Mouse (Mus musculus) kidney, adult 2 months (tissue): Measurements from ENCODE around the gene Gpd2. TPM values are rescaled to one million over a fixed set of nuclear protein-coding genes. Genes with fewer than 3 reads are reported as not detected.

Source experiments
- DNase-seq: peaks from one replicate; pipeline ENCODE4 v3.0.0; 2021
- H3K27ac ChIP-seq: fragments of 200-500 bp; 2 replicates; pipeline ENCODE4 v1.5.1; 2012; ENCODE audit warnings: low read depth, low read length, control low read depth, inconsistent platforms; ENCODE audit not compliant: insufficient read depth
- H3K27me3 ChIP-seq: fragments of 200-500 bp; replicated peaks from 2 replicates; pipeline ENCODE4 v1.6.1; 2012; ENCODE audit warnings: mild to moderate bottlenecking, moderate library complexity, low read length, inconsistent platforms; ENCODE audit not compliant: control insufficient read depth, insufficient read depth
- H3K36me3 ChIP-seq: fragments of 200-500 bp; 2 replicates; pipeline ENCODE4 v1.6.1; 2012; ENCODE audit warnings: mild to moderate bottlenecking, moderate library complexity, low read length, inconsistent platforms; ENCODE audit not compliant: control insufficient read depth, insufficient read depth
- H3K4me1 ChIP-seq: fragments of 200-500 bp; 2 replicates; pipeline ENCODE4 v1.6.1; 2011; ENCODE audit warnings: low read length; ENCODE audit not compliant: control insufficient read depth, insufficient read depth
- H3K4me3 ChIP-seq: fragments of 200-500 bp; 2 replicates; pipeline ENCODE4 v1.5.1; 2011; ENCODE audit warnings: mild to moderate bottlenecking, low read depth, low read length, control low read depth; ENCODE audit not compliant: insufficient read depth
- CTCF ChIP-seq: fragments of 200-500 bp; conservative IDR thresholded peaks from 2 replicates; pipeline ENCODE4 v1.5.1; 2011; ENCODE audit warnings: low read depth, mild to moderate bottlenecking, control low read depth, low read length, moderate library complexity, mixed read lengths; ENCODE audit not compliant: insufficient read depth, insufficient read length
- POLR2A ChIP-seq: fragments of 200-500 bp; IDR thresholded peaks from one replicate; pipeline ENCODE4 v1.6.1; 2011; ENCODE audit warnings: low read depth, low read length, control low read depth
- WGBS: fragments of 180-500 bp; shearing (Covaris S2); methylation state at CpG from one replicate; pipeline ENCODE4 v1.1.7; 2018; 5-methylcytosine and 5-hydroxymethylcytosine counted together
- polyA plus RNA-seq: library from polyadenylated mRNA; depleted of rRNA; stranded (reverse); fragments of >200 nt; gene quantifications from 2 replicates; pipeline ENCODE4 v1.2.3, GENCODE M21; 2012

The Gpd2 gene
- polyA plus RNA-seq, 1 experiment, result 17.2 TPM

DNA sequence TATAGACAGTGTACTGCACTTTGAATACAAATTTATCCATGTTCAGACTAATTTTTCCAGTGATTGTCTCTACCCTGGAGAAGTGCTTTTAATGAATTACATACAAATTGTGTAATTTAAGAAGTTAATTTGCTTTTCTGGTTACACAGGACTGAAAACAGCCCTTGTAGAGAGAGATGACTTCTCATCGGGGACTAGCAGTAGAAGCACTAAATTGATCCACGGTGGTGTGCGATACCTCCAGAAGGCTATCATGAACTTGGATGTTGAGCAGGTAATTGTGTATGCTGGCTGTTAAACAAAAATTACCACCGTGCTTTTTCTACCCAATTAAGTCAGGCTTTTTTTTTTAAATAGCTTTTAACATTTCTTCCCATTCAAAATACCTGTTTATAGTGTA, 66.8 kb downstream of the Gpd2 start:
- H3K4me1 ChIP-seq, result no peaks in the 10 kb centered on the region
- no peaks in the 10 kb centered on the region for H3K27me3 ChIP-seq
- no peak overlapping the region for H3K27ac ChIP-seq
- WGBS, result 84% methylated on average over 4 of the region's 4 CpGs
- H3K36me3 ChIP-seq, result peaks cover 7% of the 10 kb centered on the region
- H3K4me3 ChIP-seq, result no peak overlapping the region
- TF ChIP-seq POLR2A (no peak), CTCF (no peak)
- no peak for DNase-seq

- Histone ChIP-seq H3K4me1 (no peaks in the 10 kb centered on the region), H3K27me3 (no peaks in the 10 kb centered on the region), H3K4me3 (no peak overlapping the region), H3K36me3 (peaks cover 1% of the 10 kb centered on the region; the same call in 1 of the 2 replicates), H3K27ac (no peak overlapping the region)
- TF ChIP-seq CTCF, result no peak
- TF ChIP-seq POLR2A, result no peak
- no peak for DNase-seq
- WGBS, result 80% methylated on average over 7 of the region's 7 CpGs
These were observed 74.9 kb downstream of the Gpd2 start for GRCm38 (mm10) chr2:57312268-57312797.

DNA sequence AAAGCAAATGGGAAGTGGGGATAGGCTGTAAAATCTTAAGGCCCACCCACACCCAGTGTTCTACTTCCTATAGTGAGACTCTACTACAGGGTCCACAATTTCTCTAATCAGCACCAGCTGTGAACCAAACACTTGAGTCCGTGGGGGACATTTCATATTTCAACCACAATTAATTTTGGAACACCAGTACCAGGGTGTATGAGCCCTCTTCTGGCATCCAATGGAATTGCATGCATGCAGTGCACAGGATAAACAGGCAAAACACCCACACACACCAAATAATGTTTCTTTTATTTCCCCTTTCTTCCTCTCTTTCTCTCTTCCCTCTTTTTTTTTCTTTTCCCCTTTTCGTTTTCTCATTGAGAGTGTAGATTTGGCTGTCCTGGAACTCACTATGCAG, 78.6 kb downstream of the Gpd2 start:
- peak; percentile 57 for DNase-seq
- Histone ChIP-seq H3K4me1 (no peaks in the 10 kb centered on the region), H3K36me3 (no peaks in the 10 kb centered on the region), H3K27me3 (no peaks in the 10 kb centered on the region), H3K4me3 (no peak overlapping the region), H3K27ac (no peak overlapping the region)
- 53% methylated on average over 2 of the region's 2 CpGs for WGBS
- TF ChIP-seq POLR2A, result no peak
- peak; percentile 53 for TF ChIP-seq CTCF

DNA sequence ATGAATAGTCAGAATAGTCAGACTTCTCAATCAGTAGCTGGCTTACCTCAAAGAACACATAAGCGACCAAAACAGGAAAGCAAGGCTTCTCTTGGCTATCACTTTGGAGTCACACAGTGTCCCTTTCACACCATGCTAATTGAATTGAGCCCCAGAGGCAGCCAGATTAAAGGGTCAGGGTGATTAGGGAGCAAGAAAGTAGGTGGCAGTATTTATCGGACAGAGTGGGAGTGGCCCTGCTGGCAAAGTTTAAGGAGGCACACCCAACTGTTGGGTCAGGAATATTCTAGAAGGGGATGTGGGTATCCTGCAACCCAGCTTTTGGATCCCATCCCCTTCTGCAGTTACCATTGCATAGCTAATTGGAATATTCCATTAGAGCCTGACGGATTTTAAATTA, 80.9 kb downstream of the Gpd2 start:
- Histone ChIP-seq H3K27me3 (no peaks in the 10 kb centered on the region), H3K27ac (no peak overlapping the region), H3K36me3 (no peaks in the 10 kb centered on the region), H3K4me1 (no peaks in the 10 kb centered on the region), H3K4me3 (no peak overlapping the region)
- no peak for DNase-seq
- 67% methylated on average over 3 of the region's 3 CpGs for WGBS
- TF ChIP-seq CTCF, result no peak

DNA sequence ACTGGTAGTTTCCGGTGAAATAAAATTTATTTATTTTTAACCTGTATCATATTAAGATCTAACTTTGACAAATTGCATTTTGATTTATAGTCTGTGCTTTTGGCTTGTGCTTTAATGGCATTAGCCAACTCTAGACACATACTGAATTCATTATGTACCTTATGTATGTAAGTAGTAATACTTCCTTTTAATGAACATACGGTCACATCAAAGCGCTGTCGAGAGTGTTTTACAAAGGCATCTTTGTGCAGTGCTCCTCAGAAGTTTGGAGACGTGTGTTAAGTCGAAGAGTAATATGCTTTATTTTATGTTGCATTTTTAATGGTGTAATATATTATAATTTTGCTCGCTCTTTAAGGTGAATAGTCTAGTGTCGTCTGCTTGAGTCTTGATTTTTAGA, 88.7 kb downstream of the Gpd2 start:
- no peaks in the 10 kb centered on the region for H3K27me3 ChIP-seq
- no peaks in the 10 kb centered on the region for H3K4me1 ChIP-seq
- no peak overlapping the region for H3K4me3 ChIP-seq
- H3K27ac ChIP-seq, result no peak overlapping the region
- WGBS, result 86% methylated on average over 8 of the region's 8 CpGs
- no peak for DNase-seq
- TF ChIP-seq CTCF (no peak), POLR2A (no peak)
- no peaks in the 10 kb centered on the region for H3K36me3 ChIP-seq

DNA sequence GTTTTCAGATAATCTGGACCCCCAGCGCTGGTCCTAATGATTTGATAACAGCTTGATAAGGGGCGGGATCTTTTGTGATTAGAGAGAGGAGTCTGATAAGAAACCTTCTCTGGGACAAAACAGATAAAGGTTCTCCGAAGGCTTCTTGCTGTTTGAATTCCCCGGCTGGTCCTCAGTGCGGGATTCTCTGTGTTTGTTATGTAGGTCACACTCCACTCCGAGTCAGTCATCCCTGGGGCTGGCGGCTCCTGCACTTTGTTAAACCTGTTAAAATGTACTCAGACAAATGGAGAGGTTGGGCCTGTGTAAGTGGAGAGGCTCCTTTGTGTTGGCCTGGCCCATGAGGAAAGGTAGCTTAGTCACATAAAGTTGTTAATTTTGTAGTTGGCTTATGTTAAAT, 91.9 kb downstream of the Gpd2 start:
- Histone ChIP-seq H3K36me3 (no peaks in the 10 kb centered on the region), H3K27me3 (no peaks in the 10 kb centered on the region), H3K27ac (no peak overlapping the region), H3K4me1 (no peaks in the 10 kb centered on the region), H3K4me3 (no peak overlapping the region)
- 85% methylated on average over 7 of the region's 7 CpGs for WGBS
- no peak for DNase-seq
- no peak for TF ChIP-seq CTCF

GRCm38 (mm10) chr2:57330812-57331211, 93.4 kb downstream of the Gpd2 start:
- Histone ChIP-seq H3K27me3 (no peaks in the 10 kb centered on the region), H3K4me1 (no peaks in the 10 kb centered on the region), H3K36me3 (no peaks in the 10 kb centered on the region), H3K27ac (no peak overlapping the region), H3K4me3 (no peak overlapping the region)
- no peak for DNase-seq
- WGBS, result 54% methylated on average over 3 of the region's 3 CpGs
- TF ChIP-seq CTCF, result no peak
- TF ChIP-seq POLR2A, result no peak

- no peak for TF ChIP-seq CTCF
- no peak for TF ChIP-seq POLR2A
- Histone ChIP-seq H3K27ac (no peak overlapping the region), H3K27me3 (no peaks in the 10 kb centered on the region), H3K36me3 (no peaks in the 10 kb centered on the region), H3K4me3 (no peak overlapping the region), H3K4me1 (no peaks in the 10 kb centered on the region)
- DNase-seq, result no peak
- WGBS, result 79% methylated on average over 8 of the region's 8 CpGs
These were observed 93.8 kb downstream of the Gpd2 start for GRCm38 (mm10) chr2:57331266-57331665.
